Mouse (Mus musculus) heart, adult 9 months (tissue): ENCODE measurements around the gene Szt2.

Source experiments
- DNase-seq, 2 experiments: peaks; one replicate each; pipeline ENCODE4 v3.0.0; 2022; ENCODE audit warnings: low spot score in 2 of 2

The Szt2 gene

DNA sequence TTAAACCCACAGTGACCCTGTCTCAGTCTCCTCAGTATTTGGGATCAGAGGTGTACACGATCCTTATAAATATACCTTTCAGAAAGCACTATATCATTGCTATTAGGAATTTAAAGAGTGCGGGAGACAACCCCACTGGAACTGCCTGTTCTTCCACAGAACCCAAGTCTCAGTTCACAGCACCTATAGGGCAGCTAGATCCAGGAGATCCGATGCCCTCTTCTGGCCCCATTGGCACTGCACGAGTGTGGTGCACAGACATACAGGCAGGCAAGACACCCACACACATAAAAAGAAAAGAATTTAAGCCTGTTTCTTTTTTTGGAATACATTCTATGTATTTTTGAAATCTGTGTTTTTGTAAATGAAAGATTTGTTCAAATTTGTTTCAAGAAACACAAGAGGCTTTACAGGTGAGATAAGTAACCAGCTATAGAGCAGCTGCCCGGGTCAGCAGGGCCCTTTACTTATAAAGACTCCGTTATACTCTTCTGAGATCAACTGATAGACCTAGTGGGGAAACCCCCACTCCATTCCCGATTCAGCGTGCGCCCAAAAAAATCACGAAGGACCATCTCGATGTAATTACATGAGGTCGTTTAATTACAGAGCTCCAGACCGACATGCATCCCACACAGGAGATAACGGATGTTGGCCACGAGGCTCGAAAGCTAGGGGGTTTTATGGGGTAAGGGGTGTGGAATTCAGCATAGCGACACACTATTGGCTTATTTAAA lies 50.7 kb downstream of the Szt2 start:
- DNase-seq = no peak

DNA sequence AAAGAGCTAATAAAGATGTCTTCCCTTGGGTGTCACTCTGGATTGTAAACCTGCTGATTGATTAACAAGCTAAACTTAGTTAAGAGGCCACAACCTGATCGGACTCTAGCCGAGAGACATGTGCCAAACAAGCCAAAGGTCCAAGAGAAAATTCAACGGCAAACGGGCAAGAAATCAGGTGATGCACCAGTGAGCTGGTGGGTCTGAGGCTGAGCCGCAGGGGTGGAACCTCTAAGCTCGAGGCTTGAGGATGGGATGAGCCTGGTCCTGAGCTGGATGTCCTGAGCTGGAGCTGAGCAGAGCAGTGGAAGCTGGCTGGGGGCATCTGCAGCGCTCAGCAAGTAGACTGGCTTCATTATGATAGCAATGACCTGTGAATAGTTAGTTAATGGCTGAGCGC lies 51.6 kb downstream of the Szt2 start:
- DNase-seq = no peak

DNA sequence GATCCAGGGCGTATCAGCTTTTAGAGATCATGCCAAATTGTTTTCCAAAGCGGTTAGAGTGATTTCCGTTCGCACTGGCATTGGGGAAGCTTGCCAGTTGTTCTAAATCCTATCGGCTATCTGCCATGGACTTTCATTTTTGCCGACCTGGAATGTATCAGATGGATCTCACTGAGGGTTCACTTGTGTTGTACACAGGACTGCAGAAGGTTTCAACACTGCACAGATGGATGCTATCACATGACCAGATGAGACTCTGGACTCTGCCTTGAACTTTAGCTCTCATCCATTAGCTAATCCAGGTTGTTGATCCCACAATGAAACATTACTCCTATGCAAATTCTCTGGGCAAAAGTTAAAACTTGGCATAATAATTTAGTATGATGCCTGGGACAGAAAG lies 52.3 kb downstream of the Szt2 start:
- DNase-seq = no peak

DNA sequence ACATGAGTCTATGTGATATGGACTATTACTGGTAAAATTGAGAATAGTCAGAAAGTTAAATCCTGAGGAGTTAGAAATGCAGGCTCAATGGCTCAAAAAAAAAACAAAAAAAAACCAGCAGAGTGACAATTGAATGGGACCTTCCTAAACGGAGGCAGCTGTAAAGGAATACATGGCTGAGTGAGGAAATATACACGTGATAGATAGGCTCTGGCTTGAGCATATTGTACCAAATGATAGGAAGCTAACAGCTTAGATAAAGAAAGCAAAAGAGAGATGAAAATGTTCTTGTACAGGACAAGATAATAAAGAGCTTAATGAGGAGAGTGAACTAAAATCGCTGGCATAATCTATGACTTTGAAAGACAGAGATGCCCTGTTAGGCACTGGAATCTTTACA lies 54.8 kb downstream of the Szt2 start:
- DNase-seq = no peak

GRCm38 (mm10) chr4:118353689-118354088 lies 55.4 kb downstream of the Szt2 start:
- no peak for DNase-seq

- no peak for DNase-seq
These were observed 57.2 kb downstream of the Szt2 start for GRCm38 (mm10) chr4:118351828-118352227.

- DNase-seq = no peak
These were observed 58.2 kb downstream of the Szt2 start for GRCm38 (mm10) chr4:118350864-118351263.

- DNase-seq = no peak
These were observed 61.4 kb downstream of the Szt2 start for GRCm38 (mm10) chr4:118347529-118348309.

GRCm38 (mm10) chr4:118341447-118341846 lies 67.6 kb downstream of the Szt2 start:
- DNase-seq = no peak

- DNase-seq = no peak
These were observed 72.4 kb downstream of the Szt2 start for GRCm38 (mm10) chr4:118336658-118337057.

DNA sequence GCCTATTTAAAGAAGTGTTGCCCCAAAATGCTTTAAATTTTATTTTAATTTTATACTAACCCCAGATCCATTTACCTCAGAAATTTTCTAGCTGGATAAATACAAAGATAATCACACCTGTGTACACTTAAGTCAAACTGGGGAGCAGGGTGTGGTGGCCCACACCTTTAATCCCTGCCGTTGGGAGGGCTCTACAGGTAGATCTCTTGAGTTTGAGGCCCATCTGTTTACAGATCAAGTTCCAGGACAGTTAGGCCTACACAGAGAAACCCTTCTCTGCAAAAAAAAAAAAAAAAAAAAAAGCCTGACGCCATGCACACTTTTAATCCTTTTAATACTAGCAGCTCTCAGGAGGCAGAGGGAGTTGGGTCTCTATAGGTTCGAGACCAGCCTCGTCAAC lies 73.1 kb downstream of the Szt2 start:
- DNase-seq = no peak

DNA sequence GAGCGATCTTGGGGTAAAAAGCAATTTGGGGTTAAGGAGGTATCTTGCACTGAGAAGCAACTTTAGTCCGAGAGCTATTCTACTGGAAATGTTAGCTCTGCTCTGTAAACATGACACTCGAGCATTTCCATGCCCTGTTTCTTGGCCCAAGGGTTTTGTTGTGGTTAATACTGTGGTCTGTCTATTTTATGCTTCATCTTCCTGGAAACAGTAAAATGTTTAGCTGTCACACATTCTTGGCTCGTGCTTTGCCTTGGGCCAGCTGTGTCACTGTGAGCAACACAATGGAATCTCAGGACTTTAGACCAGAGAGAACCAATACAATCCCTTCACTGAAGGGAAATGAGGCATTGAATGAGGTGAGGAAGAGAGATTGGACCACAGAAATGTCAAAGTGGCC lies 77.3 kb downstream of the Szt2 start:
- DNase-seq = no peak

- DNase-seq = no peak
These were observed 82.6 kb downstream of the Szt2 start for GRCm38 (mm10) chr4:118326476-118326875.

GRCm38 (mm10) chr4:118320636-118321035 lies 88.4 kb downstream of the Szt2 start:
- DNase-seq = no peak

GRCm38 (mm10) chr4:118319706-118320344 lies 89.2 kb downstream of the Szt2 start:
- no peak for DNase-seq

GRCm38 (mm10) chr4:118316662-118317061 lies 92.4 kb downstream of the Szt2 start:
- no peak for DNase-seq

DNA sequence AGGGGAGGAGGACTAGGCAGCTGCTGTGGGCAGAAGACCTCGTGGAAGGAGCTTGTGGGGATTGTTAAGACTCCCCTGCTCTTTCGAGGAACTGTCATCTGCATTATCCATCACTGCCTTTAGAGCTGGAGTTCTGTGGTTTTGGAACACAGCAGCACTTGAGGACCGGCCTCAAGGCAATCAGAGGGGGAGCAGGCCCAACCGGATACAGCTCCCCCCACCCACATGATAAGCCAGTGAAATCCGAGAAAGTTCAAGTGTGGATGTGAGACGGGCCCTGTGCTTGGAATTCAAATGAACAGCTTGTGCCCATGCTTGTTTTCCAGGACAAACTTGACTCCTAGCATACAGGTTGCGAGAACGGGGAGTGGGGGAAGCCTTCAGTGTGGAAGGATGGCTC lies 93.8 kb downstream of the Szt2 start:
- DNase-seq = no peak
